Mouse (Mus musculus): Measurements from ENCODE around the gene Spag17. TPM values are rescaled to one million over a fixed set of nuclear protein-coding genes. Genes with fewer than 3 reads are reported as not detected.
A peak's percentile ranks its signal among the peaks of the same experiment; 100 is the strongest.
"Not testable (repeated sequence)": the region's sequence is repeated elsewhere in the genome, so short reads cannot be mapped to it uniquely, and the experiment has no call there.

Gene Spag17
- polyA plus RNA-seq, 1 experiment from 2014 or later = 0.24 TPM

GRCm38 (mm10) chr3:99894741-99895140 is 9.5 kb downstream of the Spag17 start:
- not testable (repeated sequence) for H3K4me1 ChIP-seq (replicated peaks); H3K9ac ChIP-seq; ATAC-seq (ENCODE audit: insufficient number of reproducible peaks, low FRiP score); H3K36me3 ChIP-seq; H3K4me2 ChIP-seq; H3K4me3 ChIP-seq; H3K27ac ChIP-seq (ENCODE audit: poor library complexity, severe bottlenecking); H3K27me3 ChIP-seq (replicated peaks)
- WGBS = 90% methylated on average over 4 of the region's 4 CpGs
- H3K9me3 ChIP-seq (replicated peaks) = peaks cover 30% of the 10 kb centered on the region

DNA sequence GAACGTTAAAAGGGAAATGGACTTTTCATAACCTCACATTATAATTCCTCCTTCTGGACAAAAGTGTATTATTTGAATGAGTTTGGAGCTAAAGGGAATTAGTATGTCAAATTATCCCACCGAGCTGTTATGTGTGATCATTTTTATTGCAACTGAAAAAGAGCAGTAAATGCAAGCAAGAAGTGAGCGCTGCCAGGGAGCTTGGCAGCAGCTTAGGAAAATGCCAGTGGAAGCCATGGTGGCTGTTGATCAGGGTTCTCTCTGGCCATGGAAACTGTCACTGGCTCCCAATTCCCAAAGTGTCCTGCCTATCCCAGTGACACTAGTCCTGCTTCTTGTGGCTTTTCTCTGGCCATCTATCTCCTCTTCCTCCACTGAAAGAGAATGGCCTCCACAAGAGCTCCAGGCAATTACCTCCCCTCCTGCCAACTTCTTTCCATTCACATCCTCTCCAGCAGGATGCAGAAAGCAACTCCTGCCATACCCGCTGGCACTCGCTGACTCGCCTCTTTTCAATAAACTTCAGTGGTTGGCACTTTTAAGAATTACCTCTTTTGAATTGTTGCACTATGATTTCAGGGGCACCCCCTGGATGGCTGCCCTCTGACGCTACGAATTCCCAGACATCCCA is 28.7 kb downstream of the Spag17 start:
- Histone ChIP-seq H3K4me3 (no peak overlapping the region), H3K9ac (no peak overlapping the region), H3K9me3 (replicated peaks) (no peaks in the 10 kb centered on the region; the same call in 1 of the 2 replicates), H3K27me3 (replicated peaks) (no peaks in the 10 kb centered on the region), H3K36me3 (no peaks in the 10 kb centered on the region), H3K27ac (ENCODE audit: poor library complexity, severe bottlenecking) (no peak overlapping the region), H3K4me2 (no peak overlapping the region), H3K4me1 (replicated peaks) (no peaks in the 10 kb centered on the region)
- 80% methylated on average over 8 of the region's 8 CpGs for WGBS
- no peak for ATAC-seq (ENCODE audit: insufficient number of reproducible peaks, low FRiP score)

- no peaks in the 10 kb centered on the region for H3K27me3 ChIP-seq (replicated peaks)
- no peak overlapping the region for H3K9ac ChIP-seq
- WGBS = 73% methylated on average over 3 of the region's 3 CpGs
- H3K4me3 ChIP-seq = no peak overlapping the region
- no peaks in the 10 kb centered on the region for H3K36me3 ChIP-seq
- H3K27ac ChIP-seq (ENCODE audit: poor library complexity, severe bottlenecking) = no peak overlapping the region
- no peak overlapping the region for H3K4me2 ChIP-seq
- H3K9me3 ChIP-seq (replicated peaks) = no peaks in the 10 kb centered on the region
- H3K4me1 ChIP-seq (replicated peaks) = no peaks in the 10 kb centered on the region
- no peak for ATAC-seq (ENCODE audit: insufficient number of reproducible peaks, low FRiP score)
Measured at GRCm38 (mm10) chr3:99922944-99923343, 37.7 kb downstream of the Spag17 start.

GRCm38 (mm10) chr3:99930920-99931620 is 45.9 kb downstream of the Spag17 start:
- H3K9ac ChIP-seq = no peak overlapping the region
- H3K27ac ChIP-seq (ENCODE audit: poor library complexity, severe bottlenecking) = no peak overlapping the region
- no peak overlapping the region for H3K4me2 ChIP-seq
- 0 out of 2 replicates have a peak, but pooled peaks cover 5% of the 10 kb centered on the region for H3K27me3 ChIP-seq (replicated peaks)
- no peak overlapping the region for H3K4me3 ChIP-seq
- H3K36me3 ChIP-seq = no peaks in the 10 kb centered on the region
- no peaks in the 10 kb centered on the region for H3K4me1 ChIP-seq (replicated peaks)
- WGBS = 74% methylated on average over 12 of the region's 12 CpGs
- no peaks in the 10 kb centered on the region for H3K9me3 ChIP-seq (replicated peaks)
- no peak for ATAC-seq (ENCODE audit: insufficient number of reproducible peaks, low FRiP score)

GRCm38 (mm10) chr3:99936159-99936558 is 51.0 kb downstream of the Spag17 start:
- H3K27me3 ChIP-seq (replicated peaks) = 0 out of 2 replicates have a peak, but pooled peaks cover 5% of the 10 kb centered on the region
- H3K36me3 ChIP-seq = no peaks in the 10 kb centered on the region
- 26% methylated on average over 1 of the region's 1 CpGs for WGBS
- no peak overlapping the region for H3K9ac ChIP-seq
- no peak overlapping the region for H3K4me2 ChIP-seq
- H3K9me3 ChIP-seq (replicated peaks) = no peaks in the 10 kb centered on the region
- no peak overlapping the region for H3K4me3 ChIP-seq
- H3K27ac ChIP-seq (ENCODE audit: poor library complexity, severe bottlenecking) = no peak overlapping the region
- ATAC-seq (ENCODE audit: insufficient number of reproducible peaks, low FRiP score) = no peak
- H3K4me1 ChIP-seq (replicated peaks) = no peaks in the 10 kb centered on the region

GRCm38 (mm10) chr3:99938611-99939286 is 53.5 kb downstream of the Spag17 start:
- Histone ChIP-seq H3K4me3 (no peak overlapping the region), H3K27ac (ENCODE audit: poor library complexity, severe bottlenecking) (no peak overlapping the region), H3K4me2 (no peak overlapping the region), H3K27me3 (replicated peaks) (0 out of 2 replicates have a peak, but pooled peaks cover 9% of the 10 kb centered on the region), H3K9ac (no peak overlapping the region), H3K4me1 (replicated peaks) (no peaks in the 10 kb centered on the region), H3K9me3 (replicated peaks) (no peaks in the 10 kb centered on the region), H3K36me3 (no peaks in the 10 kb centered on the region)
- WGBS = 28% methylated on average over 8 of the region's 8 CpGs
- no peak for ATAC-seq (ENCODE audit: insufficient number of reproducible peaks, low FRiP score)

- 55% methylated on average over 2 of the region's 2 CpGs for WGBS
- Histone ChIP-seq H3K4me3 (no peak overlapping the region), H3K27me3 (replicated peaks) (0 out of 2 replicates have a peak, but pooled peaks cover 4% of the 10 kb centered on the region), H3K9ac (no peak overlapping the region), H3K27ac (ENCODE audit: poor library complexity, severe bottlenecking) (no peak overlapping the region), H3K36me3 (no peaks in the 10 kb centered on the region), H3K4me1 (replicated peaks) (no peaks in the 10 kb centered on the region), H3K9me3 (replicated peaks) (no peaks in the 10 kb centered on the region), H3K4me2 (no peak overlapping the region)
- peak; percentile 39; the same call in 1 of the 2 replicates for ATAC-seq (ENCODE audit: insufficient number of reproducible peaks, low FRiP score)
Measured at GRCm38 (mm10) chr3:99945171-99945570, 60.0 kb downstream of the Spag17 start.

- Histone ChIP-seq H3K27me3 (replicated peaks) (no peaks in the 10 kb centered on the region), H3K4me3 (no peak overlapping the region), H3K9me3 (replicated peaks) (no peaks in the 10 kb centered on the region), H3K9ac (no peak overlapping the region), H3K36me3 (no peaks in the 10 kb centered on the region), H3K4me1 (replicated peaks) (peaks cover 4% of the 10 kb centered on the region; the same call in 1 of the 2 replicates), H3K27ac (ENCODE audit: poor library complexity, severe bottlenecking) (no peak overlapping the region), H3K4me2 (no peak overlapping the region)
- no peak for ATAC-seq (ENCODE audit: insufficient number of reproducible peaks, low FRiP score)
- WGBS = 72% methylated on average over 9 of the region's 9 CpGs
Measured at GRCm38 (mm10) chr3:99954039-99954602, 68.9 kb downstream of the Spag17 start.

- ATAC-seq (ENCODE audit: insufficient number of reproducible peaks, low FRiP score) = no peak
- Histone ChIP-seq H3K9me3 (replicated peaks) (no peaks in the 10 kb centered on the region), H3K27me3 (replicated peaks) (no peaks in the 10 kb centered on the region), H3K36me3 (no peaks in the 10 kb centered on the region), H3K4me3 (no peak overlapping the region), H3K27ac (ENCODE audit: poor library complexity, severe bottlenecking) (no peak overlapping the region), H3K9ac (no peak overlapping the region), H3K4me1 (replicated peaks) (peaks cover 4% of the 10 kb centered on the region; the same call in 1 of the 2 replicates), H3K4me2 (no peak overlapping the region)
Measured at GRCm38 (mm10) chr3:99956517-99956916, 71.3 kb downstream of the Spag17 start.

DNA sequence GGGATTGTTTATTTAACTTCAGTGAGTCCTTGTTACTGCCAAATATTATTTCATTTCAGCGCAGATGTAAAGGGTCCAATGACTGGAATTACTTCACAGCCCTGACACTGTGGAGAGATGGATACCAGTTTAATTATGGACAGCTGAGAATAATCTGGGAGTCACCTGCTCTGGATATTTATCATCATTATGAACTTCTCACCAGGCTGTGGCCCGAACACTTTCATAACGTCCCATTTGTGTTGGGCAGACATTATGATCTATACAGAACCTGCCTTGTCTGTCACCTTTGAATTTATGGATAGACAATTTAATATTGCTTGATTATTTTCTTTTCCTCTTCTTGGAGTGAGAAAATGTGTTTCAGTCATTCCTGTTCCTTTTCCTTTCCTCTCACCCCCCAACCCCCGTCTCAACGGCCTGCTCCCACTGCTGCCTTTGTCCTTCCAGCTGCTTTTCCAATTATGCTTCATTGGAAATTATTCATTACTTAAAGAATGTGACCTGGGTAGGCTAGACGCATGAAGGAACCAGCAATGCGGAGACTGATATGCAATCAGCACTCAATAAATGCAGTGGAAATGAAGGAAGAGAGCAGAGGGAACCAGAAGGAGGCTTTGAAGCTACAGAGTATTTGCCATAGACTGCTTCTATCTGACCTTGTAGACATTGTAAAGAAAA is 74.7 kb downstream of the Spag17 start:
- no peak overlapping the region for H3K4me3 ChIP-seq
- WGBS = 80% methylated on average over 7 of the region's 7 CpGs
- H3K36me3 ChIP-seq = no peaks in the 10 kb centered on the region
- H3K4me1 ChIP-seq (replicated peaks) = peaks cover 4% of the 10 kb centered on the region; the same call in 1 of the 2 replicates
- no peak overlapping the region for H3K4me2 ChIP-seq
- H3K9me3 ChIP-seq (replicated peaks) = no peaks in the 10 kb centered on the region
- no peak overlapping the region for H3K9ac ChIP-seq
- ATAC-seq (ENCODE audit: insufficient number of reproducible peaks, low FRiP score) = no peak
- no peak overlapping the region for H3K27ac ChIP-seq (ENCODE audit: poor library complexity, severe bottlenecking)
- no peaks in the 10 kb centered on the region for H3K27me3 ChIP-seq (replicated peaks)
